Mouse (Mus musculus): ENCODE data around the gene Hist1h4f.

DNA sequence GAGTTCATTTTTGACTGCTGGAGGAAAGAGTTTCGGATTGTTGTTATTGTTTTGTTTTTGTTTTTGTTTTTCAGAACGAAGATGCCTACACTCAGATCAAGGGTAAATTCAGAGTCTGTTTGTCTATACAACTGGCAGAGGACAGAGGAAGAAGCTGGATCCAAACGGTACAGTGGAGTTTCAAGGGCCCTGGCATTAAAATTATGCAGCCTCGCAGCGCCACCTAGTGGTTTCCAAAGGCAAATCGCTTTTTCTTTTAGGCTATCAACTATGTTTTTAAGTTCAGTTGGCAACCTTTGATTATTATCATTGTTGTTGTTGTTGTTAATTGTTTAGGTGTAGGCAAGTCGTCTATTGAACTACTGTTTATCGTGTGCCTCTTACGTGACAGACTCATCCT lies 46.5 kb upstream of the Hist1h4f start:
- TF ChIP-seq CTCF (IDR thresholded peaks at IDR 0.05; ENCODE audit: low read depth, low read length) = peak; percentile 51; the same call in 1 of the 2 replicates
- TF ChIP-seq POLR2A (IDR thresholded peaks at IDR 0.05; ENCODE audit: borderline replicate concordance, low read depth, low read length) = no peak

All from bone marrow macrophage, adult 2 months (primary cell).